Mouse (Mus musculus): ENCODE results near the gene Galnt10. TPM values are rescaled to one million over a fixed set of nuclear protein-coding genes. Genes with fewer than 3 reads are reported as not detected.

Galnt10 gene
- polyA plus RNA-seq, 1 experiment = 2.5 TPM

DNA sequence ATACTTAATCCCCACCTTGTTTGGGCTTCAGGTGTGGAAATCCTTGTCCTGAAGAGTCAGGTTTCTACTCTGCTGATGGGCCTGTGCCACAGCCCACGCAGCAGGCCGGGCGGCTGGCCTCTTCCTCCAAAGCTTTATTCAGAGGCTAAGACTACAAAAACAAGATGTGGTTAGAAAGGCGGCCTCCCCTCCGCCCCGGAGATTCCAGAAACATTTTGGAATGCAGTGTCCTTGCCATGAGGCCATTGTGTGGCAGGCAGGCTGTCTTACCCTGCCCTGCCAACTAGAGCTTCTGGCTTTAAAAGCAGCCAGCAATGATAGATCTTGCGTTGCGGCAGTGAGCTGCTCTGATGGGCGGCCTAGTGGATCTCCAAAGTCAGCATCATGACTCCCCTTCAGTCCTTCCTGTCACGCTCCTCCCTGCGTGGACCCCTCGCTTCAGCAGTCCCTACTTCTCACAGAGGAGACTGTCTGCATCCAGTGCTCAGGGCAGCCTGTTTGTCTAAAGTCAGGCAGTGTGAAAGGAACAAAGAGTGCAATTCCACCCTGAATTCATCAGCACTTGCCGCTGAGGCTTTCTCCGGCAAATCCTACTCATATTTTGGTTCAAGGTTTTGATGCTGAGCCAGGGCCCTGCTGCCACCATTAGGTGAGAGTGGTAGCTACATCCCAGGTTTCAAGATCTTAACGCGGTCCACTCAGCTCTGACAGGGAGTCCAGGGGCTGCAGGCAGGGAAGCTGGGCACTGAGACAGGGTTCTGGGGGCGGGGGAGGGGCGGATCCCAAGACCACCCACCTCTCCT is 141.6 kb downstream of the Galnt10 start:
- Histone ChIP-seq H3K27ac (replicated peaks; ENCODE audit: low read depth, low read length) (no peak overlapping the region), H3K4me3 (ENCODE audit: insufficient read depth, low read depth, low read length) (no peak overlapping the region)

DNA sequence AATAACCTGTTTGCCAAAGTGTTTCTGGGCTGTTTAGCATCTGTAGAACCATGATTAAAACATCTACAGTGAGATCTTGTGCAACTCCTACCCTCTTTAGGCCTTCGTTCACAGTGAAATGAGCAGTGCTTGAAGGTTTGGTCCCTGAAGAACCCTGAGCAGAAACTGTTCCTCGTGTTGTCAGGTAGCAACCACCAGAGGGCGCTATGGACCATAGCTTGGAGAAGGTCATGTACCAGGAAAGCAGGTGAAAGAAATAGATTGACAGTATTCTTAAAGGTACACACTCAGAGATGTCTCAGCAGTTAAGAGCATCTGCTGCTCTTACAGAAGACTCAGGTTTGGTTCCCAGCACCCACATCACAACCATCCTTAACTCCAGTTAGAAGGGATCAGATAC is 142.7 kb downstream of the Galnt10 start:
- no peak overlapping the region for H3K4me3 ChIP-seq (ENCODE audit: insufficient read depth, low read depth, low read length)
- H3K27ac ChIP-seq (replicated peaks; ENCODE audit: low read depth, low read length) = no peak overlapping the region
- no peaks in the 10 kb centered on the region for H3K4me1 ChIP-seq (ENCODE audit: control insufficient read depth, insufficient read depth, insufficient read length, low read length)

More for the DNA sequence above, 141.6 kb downstream of the Galnt10 start:
- no peaks in the 10 kb centered on the region for H3K4me1 ChIP-seq (ENCODE audit: control insufficient read depth, insufficient read depth, insufficient read length, low read length)

- no peak overlapping the region for H3K27ac ChIP-seq (replicated peaks; ENCODE audit: low read depth, low read length)
- no peak overlapping the region for H3K4me3 ChIP-seq (ENCODE audit: insufficient read depth, low read depth, low read length)
- H3K4me1 ChIP-seq (ENCODE audit: control insufficient read depth, insufficient read depth, insufficient read length, low read length) = no peaks in the 10 kb centered on the region
Observed at GRCm38 (mm10) chr11:57790866-57791535, 145.8 kb downstream of the Galnt10 start.

- Histone ChIP-seq H3K4me3 (ENCODE audit: insufficient read depth, low read depth, low read length) (no peak overlapping the region), H3K4me1 (ENCODE audit: control insufficient read depth, insufficient read depth, insufficient read length, low read length) (no peaks in the 10 kb centered on the region), H3K27ac (replicated peaks; ENCODE audit: low read depth, low read length) (no peak overlapping the region)
Observed at GRCm38 (mm10) chr11:57795086-57795485, 149.8 kb downstream of the Galnt10 start.

DNA sequence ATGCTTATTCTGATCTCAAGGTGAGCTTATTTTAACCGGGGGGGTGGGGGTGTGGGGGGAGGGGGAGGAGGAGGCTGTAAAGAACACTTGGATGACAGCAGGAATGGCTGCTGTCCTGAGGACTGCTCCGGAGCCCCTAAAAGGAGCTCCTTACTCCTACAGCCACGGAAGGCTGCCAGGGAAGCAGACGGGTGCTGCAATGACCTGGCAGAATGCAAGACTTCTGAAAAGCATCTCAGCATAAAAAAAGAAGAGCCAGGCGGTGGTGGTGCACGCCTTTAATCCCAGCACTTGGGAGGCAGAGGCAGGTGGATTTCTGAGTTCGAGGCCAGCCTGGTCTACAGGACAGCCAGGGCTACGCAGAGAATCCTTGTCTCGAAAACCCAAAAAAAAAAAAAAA is 152.6 kb downstream of the Galnt10 start:
- no peaks in the 10 kb centered on the region for H3K4me1 ChIP-seq (ENCODE audit: control insufficient read depth, insufficient read depth, insufficient read length, low read length)
- H3K27ac ChIP-seq (replicated peaks; ENCODE audit: low read depth, low read length) = no peak overlapping the region
- H3K4me3 ChIP-seq (ENCODE audit: insufficient read depth, low read depth, low read length) = no peak overlapping the region

- no peak overlapping the region for H3K4me3 ChIP-seq (ENCODE audit: insufficient read depth, low read depth, low read length)
Observed at GRCm38 (mm10) chr11:57799456-57799855, 154.2 kb downstream of the Galnt10 start.

GRCm38 (mm10) chr11:57800266-57800951 is 155.2 kb downstream of the Galnt10 start:
- Histone ChIP-seq H3K4me3 (ENCODE audit: insufficient read depth, low read depth, low read length) (peak overlapping the region; percentile 92), H3K27ac (replicated peaks; ENCODE audit: low read depth, low read length) (no peak overlapping the region), H3K4me1 (ENCODE audit: control insufficient read depth, insufficient read depth, insufficient read length, low read length) (no peaks in the 10 kb centered on the region)

More at GRCm38 (mm10) chr11:57799456-57799855, 154.2 kb downstream of the Galnt10 start:
- H3K27ac ChIP-seq (replicated peaks; ENCODE audit: low read depth, low read length) = no peak overlapping the region
- H3K4me1 ChIP-seq (ENCODE audit: control insufficient read depth, insufficient read depth, insufficient read length, low read length) = no peaks in the 10 kb centered on the region

- H3K4me3 ChIP-seq (ENCODE audit: insufficient read depth, low read depth, low read length) = peak within 1 kb of the TSS; percentile 92
- no peaks in the 10 kb centered on the region for H3K4me1 ChIP-seq (ENCODE audit: control insufficient read depth, insufficient read depth, insufficient read length, low read length)
- H3K27ac ChIP-seq (replicated peaks; ENCODE audit: low read depth, low read length) = 0 out of 2 replicates have a peak within 1 kb of the TSS, but pooled peaks have one; percentile 26
Observed at GRCm38 (mm10) chr11:57800971-57801765, 155.9 kb downstream of the Galnt10 start, which contains the start of gene Sap30l. Gene Sap30l, plus strand, starts transcription at chr11:57801637.

- Histone ChIP-seq H3K4me1 (ENCODE audit: control insufficient read depth, insufficient read depth, insufficient read length, low read length) (no peaks in the 10 kb centered on the region), H3K4me3 (ENCODE audit: insufficient read depth, low read depth, low read length) (peak overlapping the region; percentile 88), H3K27ac (replicated peaks; ENCODE audit: low read depth, low read length) (no peak overlapping the region)
Observed at GRCm38 (mm10) chr11:57801766-57802510, 156.7 kb downstream of the Galnt10 start.

GRCm38 (mm10) chr11:57802511-57802870 is 157.2 kb downstream of the Galnt10 start:
- Histone ChIP-seq H3K4me1 (ENCODE audit: control insufficient read depth, insufficient read depth, insufficient read length, low read length) (no peaks in the 10 kb centered on the region), H3K4me3 (ENCODE audit: insufficient read depth, low read depth, low read length) (peak overlapping the region; percentile 88), H3K27ac (replicated peaks; ENCODE audit: low read depth, low read length) (no peak overlapping the region)

DNA sequence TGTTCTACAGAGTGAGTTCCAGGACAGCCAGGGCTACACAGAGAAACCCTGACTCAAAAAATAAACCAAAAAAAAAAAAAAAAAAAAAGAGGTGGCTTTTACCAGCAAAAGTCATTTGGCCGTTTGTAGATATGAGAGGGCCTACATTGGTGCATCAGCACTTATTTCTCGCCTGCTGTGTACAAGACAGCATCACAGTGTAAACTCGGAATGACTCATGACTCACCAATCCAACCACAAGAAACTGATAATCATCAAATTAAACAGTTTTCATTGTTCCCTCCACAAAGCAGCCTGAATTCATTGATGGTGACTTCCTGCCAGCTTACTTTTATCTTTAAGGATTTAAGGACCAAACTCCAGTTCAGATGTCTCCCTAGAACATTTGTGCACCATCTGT is 159.8 kb downstream of the Galnt10 start:
- Histone ChIP-seq H3K4me1 (ENCODE audit: control insufficient read depth, insufficient read depth, insufficient read length, low read length) (no peaks in the 10 kb centered on the region), H3K4me3 (ENCODE audit: insufficient read depth, low read depth, low read length) (no peak overlapping the region), H3K27ac (replicated peaks; ENCODE audit: low read depth, low read length) (no peak overlapping the region)

GRCm38 (mm10) chr11:57809017-57809731 is 163.9 kb downstream of the Galnt10 start:
- Histone ChIP-seq H3K4me3 (ENCODE audit: insufficient read depth, low read depth, low read length) (no peak overlapping the region), H3K4me1 (ENCODE audit: control insufficient read depth, insufficient read depth, insufficient read length, low read length) (no peaks in the 10 kb centered on the region), H3K27ac (replicated peaks; ENCODE audit: low read depth, low read length) (no peak overlapping the region)

GRCm38 (mm10) chr11:57809732-57810098 is 164.5 kb downstream of the Galnt10 start:
- Histone ChIP-seq H3K27ac (replicated peaks; ENCODE audit: low read depth, low read length) (no peak overlapping the region), H3K4me3 (ENCODE audit: insufficient read depth, low read depth, low read length) (no peak overlapping the region), H3K4me1 (ENCODE audit: control insufficient read depth, insufficient read depth, insufficient read length, low read length) (no peaks in the 10 kb centered on the region)

- no peak overlapping the region for H3K27ac ChIP-seq (replicated peaks; ENCODE audit: low read depth, low read length)
Observed at GRCm38 (mm10) chr11:57811006-57811405, 165.8 kb downstream of the Galnt10 start.

More at GRCm38 (mm10) chr11:57811006-57811405, 165.8 kb downstream of the Galnt10 start:
- no peak overlapping the region for H3K4me3 ChIP-seq (ENCODE audit: insufficient read depth, low read depth, low read length)
- no peaks in the 10 kb centered on the region for H3K4me1 ChIP-seq (ENCODE audit: control insufficient read depth, insufficient read depth, insufficient read length, low read length)
